Mouse (Mus musculus): ENCODE data around the gene 2310022A10Rik.
"Not testable (repeated sequence)": the region's sequence is repeated elsewhere in the genome, so short reads cannot be mapped to it uniquely, and the experiment has no call there.

2310022A10Rik gene

GRCm38 (mm10) chr7:27621028-27621427 is 68.0 kb downstream of the 2310022A10Rik start:
- DNase-seq: no peak

GRCm38 (mm10) chr7:27622234-27622633 is 69.2 kb downstream of the 2310022A10Rik start:
- no peak for DNase-seq

DNA sequence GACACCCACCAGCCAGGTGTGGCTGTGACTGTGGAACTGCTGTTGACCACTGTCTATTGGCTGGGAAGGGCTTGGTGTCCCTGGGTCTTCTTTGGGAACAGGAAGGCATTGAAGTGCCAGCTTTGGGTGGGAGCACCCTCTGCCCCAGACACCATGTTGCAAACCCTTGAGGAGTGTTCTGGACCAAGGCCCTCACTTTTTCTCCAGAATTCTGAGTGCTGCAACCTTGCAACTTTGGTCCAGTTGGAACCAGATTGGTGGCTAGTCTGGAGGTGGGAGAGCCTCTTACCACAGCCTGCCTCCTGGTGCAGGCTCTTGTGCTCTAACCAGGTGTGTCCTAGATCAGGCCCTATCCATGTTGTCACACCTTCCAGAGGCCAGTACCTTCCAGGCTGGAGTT is 71.9 kb downstream of the 2310022A10Rik start:
- no peak for DNase-seq

DNA sequence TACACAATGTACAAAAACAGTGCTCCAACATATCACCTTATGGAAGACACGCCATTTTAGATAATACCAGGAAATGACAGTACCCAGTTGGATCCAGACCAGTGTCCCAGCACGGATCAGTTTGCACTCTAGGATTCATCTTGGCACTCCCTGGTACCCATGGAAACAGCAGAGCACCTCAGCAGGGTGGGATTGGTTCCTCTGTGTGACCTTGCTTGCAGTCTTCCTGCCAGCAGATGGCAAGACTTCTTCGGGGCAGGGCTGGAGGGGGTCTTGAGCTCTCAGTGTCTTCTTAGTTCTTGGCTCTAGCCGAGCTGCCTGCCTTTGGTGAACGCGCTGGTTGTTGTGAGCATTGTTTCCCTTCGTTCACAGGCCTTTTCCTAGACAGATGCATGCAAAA is 74.7 kb downstream of the 2310022A10Rik start:
- no peak for DNase-seq

DNA sequence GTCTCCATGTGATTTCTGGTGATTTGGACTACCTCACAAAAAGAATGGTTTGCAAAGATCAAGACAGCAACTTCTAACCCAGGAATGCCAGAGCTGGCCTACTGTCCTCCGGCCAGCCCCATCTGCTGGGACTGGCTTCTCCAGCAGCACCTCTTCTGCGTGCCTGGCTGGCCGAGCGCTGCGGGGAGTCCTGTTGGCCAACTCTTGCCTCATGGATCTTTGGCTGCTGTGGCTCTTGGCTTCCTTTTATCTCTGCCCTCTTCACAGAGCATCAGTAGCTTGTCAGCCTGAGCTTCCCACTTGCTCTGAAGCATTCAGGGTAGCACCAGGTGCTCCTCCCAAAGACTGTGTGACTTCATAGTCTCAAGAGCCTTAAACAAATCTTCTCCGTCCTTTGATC is 75.2 kb downstream of the 2310022A10Rik start:
- DNase-seq: no peak

GRCm38 (mm10) chr7:27628816-27629215 is 75.8 kb downstream of the 2310022A10Rik start:
- not testable (repeated sequence) for DNase-seq

GRCm38 (mm10) chr7:27631439-27631838 is 78.4 kb downstream of the 2310022A10Rik start:
- DNase-seq: no peak

All from kidney, adult 11 months (tissue).